Mouse (Mus musculus) liver, adult 2 months (tissue): Measurements from ENCODE around the gene Ddx4. TPM values are rescaled to one million over a fixed set of nuclear protein-coding genes. Genes with fewer than 3 reads are reported as not detected.

ENCODE experiments used
- DNase-seq: peaks from one replicate; pipeline ENCODE4 v3.0.0-alpha.2; 2011; ENCODE audit warnings: low read depth, low spot score; ENCODE audit errors: extremely low read depth
- H3K27ac ChIP-seq: fragments of 200-500 bp; replicated peaks from 2 replicates; pipeline ENCODE4 v1.5.1; 2012; ENCODE audit warnings: low read depth, mild to moderate bottlenecking, control low read depth, inconsistent platforms, low read length; ENCODE audit not compliant: insufficient read depth
- H3K27me3 ChIP-seq: fragments of 200-500 bp; 2 replicates; pipeline ENCODE4 v1.6.1; 2012; ENCODE audit warnings: mild to moderate bottlenecking, moderate library complexity, low read length, inconsistent platforms; ENCODE audit not compliant: control insufficient read depth, insufficient read depth
- H3K36me3 ChIP-seq: fragments of 200-500 bp; 2 replicates; pipeline ENCODE4 v1.6.1; 2012; ENCODE audit warnings: low read length, inconsistent platforms; ENCODE audit not compliant: control insufficient read depth, insufficient read depth
- H3K4me1 ChIP-seq: fragments of 200-500 bp; 2 replicates; pipeline ENCODE4 v1.6.1; 2011; ENCODE audit warnings: low read length; ENCODE audit not compliant: control insufficient read depth, insufficient read depth
- H3K4me3 ChIP-seq: fragments of 200-500 bp; 2 replicates; pipeline ENCODE4 v1.5.1; 2011; ENCODE audit warnings: low read depth, mild to moderate bottlenecking, control low read depth, low read length, moderate library complexity; ENCODE audit not compliant: insufficient read depth
- H3K79me2 ChIP-seq: fragments of 200-500 bp; 2 replicates; pipeline ENCODE4 v1.6.1; 2012; ENCODE audit warnings: inconsistent platforms, mild to moderate bottlenecking, low read length, moderate library complexity; ENCODE audit not compliant: control insufficient read depth, insufficient read depth
- H3K9ac ChIP-seq: fragments of 200-500 bp; 2 replicates; pipeline ENCODE4 v1.6.1; 2012; ENCODE audit warnings: low read depth, mild to moderate bottlenecking, control low read depth, inconsistent platforms, low read length
- CTCF ChIP-seq: fragments of 200-500 bp; IDR thresholded peaks from 2 replicates; pipeline ENCODE4 v1.5.1; 2011; ENCODE audit warnings: low read depth, low read length, control low read depth
- POLR2A ChIP-seq: fragments of 200-500 bp; IDR thresholded peaks from 2 replicates; pipeline ENCODE4 v1.6.1; 2011; ENCODE audit warnings: low read length, control low read depth; ENCODE audit not compliant: insufficient read depth; ENCODE audit errors: extremely low read depth
- WGBS: fragments of 180-500 bp; shearing (Covaris S2); methylation state at CpG from one replicate; pipeline ENCODE4 v1.1.7; 2018; 5-methylcytosine and 5-hydroxymethylcytosine counted together
- polyA plus RNA-seq: library from polyadenylated mRNA; depleted of rRNA; stranded (reverse); fragments of >200 nt; gene quantifications from 2 replicates; pipeline ENCODE4 v1.2.3, GENCODE M21; 2012; rRNA removed
- total RNA-seq: library from RNA; depleted of rRNA; stranded (reverse); fragments of >200 nt; gene quantifications from 2 replicates; pipeline ENCODE4 v1.2.3, GENCODE M21; 2014; rRNA removed

Ddx4 gene
- total RNA-seq, result not detected in 2 replicates
- not detected in 2 replicates for polyA plus RNA-seq

- H3K27ac ChIP-seq, result no peak within 1 kb of the TSS
- TF ChIP-seq CTCF, result no peak
- no peak for TF ChIP-seq POLR2A
- H3K27me3 ChIP-seq, result 0 out of 2 replicates have a peak, but pooled peaks cover 5% of the 10 kb centered on the region
- H3K4me3 ChIP-seq, result no peak within 1 kb of the TSS
- DNase-seq, result no peak
- no peaks in the 10 kb centered on the region for H3K36me3 ChIP-seq
- no peaks in the 10 kb centered on the region for H3K79me2 ChIP-seq
- WGBS, result 77% methylated on average over 45 of the region's 45 CpGs
- H3K4me1 ChIP-seq, result no peaks in the 10 kb centered on the region
- no peak within 1 kb of the TSS for H3K9ac ChIP-seq
Measured at GRCm38 (mm10) chr13:112652205-112652604, at the start of gene Ddx4. TSS of gene Ddx4 (minus strand) at chr13:112652475.

- 91% methylated on average over 8 of the region's 8 CpGs for WGBS
- Histone ChIP-seq H3K9ac (no peak overlapping the region), H3K27me3 (no peaks in the 10 kb centered on the region), H3K36me3 (peaks cover 12% of the 10 kb centered on the region; the same call in 1 of the 2 replicates), H3K27ac (no peak overlapping the region), H3K79me2 (no peaks in the 10 kb centered on the region), H3K4me3 (no peak overlapping the region), H3K4me1 (no peaks in the 10 kb centered on the region)
- TF ChIP-seq CTCF (no peak), POLR2A (no peak)
- no peak for DNase-seq
Measured at GRCm38 (mm10) chr13:112701256-112701655, 49.0 kb upstream of the Ddx4 start.

GRCm38 (mm10) chr13:112695526-112696240 lies 43.4 kb upstream of the Ddx4 start:
- 90% methylated on average over 8 of the region's 8 CpGs for WGBS
- H3K36me3 ChIP-seq, result peaks cover 20% of the 10 kb centered on the region
- no peak overlapping the region for H3K9ac ChIP-seq
- H3K4me3 ChIP-seq, result no peak overlapping the region
- DNase-seq, result no peak
- H3K79me2 ChIP-seq, result no peaks in the 10 kb centered on the region
- no peaks in the 10 kb centered on the region for H3K27me3 ChIP-seq
- H3K27ac ChIP-seq, result no peak overlapping the region
- no peaks in the 10 kb centered on the region for H3K4me1 ChIP-seq
- no peak for TF ChIP-seq POLR2A
- TF ChIP-seq CTCF, result no peak

- H3K36me3 ChIP-seq, result peaks cover 23% of the 10 kb centered on the region
- no peak overlapping the region for H3K9ac ChIP-seq
- H3K27me3 ChIP-seq, result no peaks in the 10 kb centered on the region
- H3K4me1 ChIP-seq, result no peaks in the 10 kb centered on the region
- TF ChIP-seq POLR2A, result no peak
- TF ChIP-seq CTCF, result no peak
- H3K79me2 ChIP-seq, result no peaks in the 10 kb centered on the region
- H3K27ac ChIP-seq, result no peak overlapping the region
- DNase-seq, result no peak
- H3K4me3 ChIP-seq, result no peak overlapping the region
- 91% methylated on average over 10 of the region's 10 CpGs for WGBS
Measured at GRCm38 (mm10) chr13:112692870-112693553, 40.7 kb upstream of the Ddx4 start.

GRCm38 (mm10) chr13:112686155-112686554 lies 33.9 kb upstream of the Ddx4 start:
- no peak overlapping the region for H3K27ac ChIP-seq
- 64% methylated on average over 2 of the region's 2 CpGs for WGBS
- peaks cover 11% of the 10 kb centered on the region; the same call in 1 of the 2 replicates for H3K36me3 ChIP-seq
- H3K9ac ChIP-seq, result no peak overlapping the region
- DNase-seq, result no peak
- H3K27me3 ChIP-seq, result no peaks in the 10 kb centered on the region
- no peak overlapping the region for H3K4me3 ChIP-seq
- no peaks in the 10 kb centered on the region; the same call in 1 of the 2 replicates for H3K4me1 ChIP-seq
- H3K79me2 ChIP-seq, result no peaks in the 10 kb centered on the region
- TF ChIP-seq POLR2A (no peak), CTCF (no peak)
